Mouse (Mus musculus): ENCODE data around the gene Rapgef1.

DNA sequence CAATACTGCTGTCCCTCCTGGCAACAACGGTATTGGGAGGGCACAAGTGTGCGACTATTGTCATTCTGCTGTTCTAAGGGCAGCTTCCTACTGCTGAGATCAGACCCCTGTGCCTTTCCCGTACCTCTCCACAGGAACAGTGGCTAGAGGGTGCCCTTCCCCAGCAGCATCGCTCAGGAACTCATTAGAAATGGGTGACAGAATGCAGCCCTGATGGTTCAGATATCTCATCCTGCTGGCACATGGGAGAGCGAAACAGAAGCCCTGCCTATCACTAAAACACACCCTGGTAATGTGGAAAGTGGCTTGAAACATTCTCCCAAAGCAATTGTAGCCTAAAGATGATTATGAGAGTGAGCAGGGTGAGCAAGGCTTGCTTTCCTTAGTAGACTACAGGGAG lies 15.0 kb downstream of the Rapgef1 start:
- no peak for TF ChIP-seq POLR2A (IDR thresholded peaks at IDR 0.05; ENCODE audit: low read depth, low read length)
- no peak for TF ChIP-seq ZC3H11A (IDR thresholded peaks at IDR 0.05; ENCODE audit: low read depth, low read length)
- TF ChIP-seq USF1 (IDR thresholded peaks at IDR 0.05; ENCODE audit: low read depth, low read length), result no peak
- no peak for TF ChIP-seq CTCF (conservative IDR thresholded peaks at IDR 0.05 in 1 of 2, IDR thresholded peaks at IDR 0.05 in 1 of 2; ENCODE audit: low read depth in 2 of 2, low read length in 2 of 2)
- TF ChIP-seq JUND (conservative IDR thresholded peaks at IDR 0.05; ENCODE audit: low read depth, low read length), result no peak
- no peak for TF ChIP-seq USF2 (conservative IDR thresholded peaks at IDR 0.05; ENCODE audit: low read depth, low read length)

All from CH12.LX (cell line).